Mouse (Mus musculus): ENCODE measurements around the gene Khdc4.

DNA sequence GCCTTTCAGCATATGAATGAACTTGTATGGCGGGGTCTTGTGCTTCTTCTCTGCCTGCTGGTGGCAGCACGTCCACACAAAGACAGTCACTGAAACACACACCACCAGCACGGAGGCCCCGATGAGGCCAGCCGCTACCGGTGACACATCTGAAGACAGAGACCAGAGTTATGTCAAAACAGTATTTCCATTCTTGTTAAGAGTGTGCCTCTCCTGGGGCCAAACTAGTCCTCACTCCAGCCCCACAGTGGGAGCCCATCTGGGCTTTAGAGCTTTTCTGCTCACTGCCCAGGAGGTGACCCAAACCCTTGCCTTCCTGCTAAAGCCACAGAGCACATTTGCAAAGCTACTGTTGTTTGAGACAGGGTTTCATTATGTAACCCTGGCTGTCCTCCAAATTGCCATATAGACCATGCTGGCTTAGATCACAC, 76.8 kb downstream of the Khdc4 start:
- peak in 2 of 3 experiments; percentile 17 to 31; a peak in 2 of 6 replicates for TF ChIP-seq CTCF (IDR thresholded peaks at IDR 0.05 in 2 of 3, conservative IDR thresholded peaks at IDR 0.05 in 1 of 3; ENCODE audit: control insufficient read depth in 1 of 3, insufficient read depth in 1 of 3, low read depth in 2 of 3, low read length in 3 of 3, poor library complexity in 1 of 3, severe bottlenecking in 1 of 3)
- no peak for TF ChIP-seq NRF1 (IDR thresholded peaks at IDR 0.05; ENCODE audit: insufficient read depth, low read depth, low read length, poor library complexity, severe bottlenecking)
- TF ChIP-seq EP300 (IDR thresholded peaks at IDR 0.05; ENCODE audit: low read depth in 1 of 2, low read length in 2 of 2): no peak

Data from MEL (cell line).